In the genomic region with DNA sequence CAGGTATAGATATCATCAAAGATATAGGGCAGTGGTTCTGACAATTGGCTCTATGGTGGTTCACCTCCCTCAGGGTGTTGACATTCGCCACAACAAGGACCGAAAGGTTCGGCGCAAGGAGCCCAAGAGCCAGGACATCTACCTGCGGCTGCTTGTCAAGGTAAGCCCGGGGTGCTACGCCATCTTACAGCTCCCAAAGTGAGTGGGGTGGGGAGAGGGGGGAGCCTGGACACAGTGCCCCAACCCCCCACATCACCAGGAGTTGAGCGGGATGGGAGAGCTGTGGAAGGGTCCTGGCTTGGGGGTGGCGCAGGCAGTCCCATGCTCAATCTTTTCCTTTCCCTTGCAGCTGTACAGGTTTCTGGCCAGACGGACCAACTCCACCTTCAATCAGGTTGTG, we compare ENCODE assay signal across 9 mouse cellular contexts. TPM values are rescaled to one million over a fixed set of nuclear protein-coding genes. Genes with fewer than 3 reads are reported as not detected.
DNase-seq lines count a peak whose midpoint lies in the region; ATAC-seq and TF ChIP-seq lines count a peak whose summit lies in the region.
"Had no signal": no experiment of that assay in that cellular context is flagged by ENCODE, and none has a peak within 500 bp of the region (broad histone marks: within the 10 kb centered on the region; RNA-seq: fewer than 3 reads in every experiment).

No protein-coding gene starts in this region.

- no peak overlapping the region for H3K27ac ChIP-seq in heart, embryonic 13.5 days (replicated peaks)
- no peak overlapping the region for H3K27ac ChIP-seq in bone marrow macrophage, adult 2 months (ENCODE audit: insufficient read depth, low read depth, low read length)
- no peak overlapping the region for H3K27ac ChIP-seq in hindbrain, embryonic 12.5 days
- H3K27ac ChIP-seq in midbrain, embryonic 12.5 days (replicated peaks) = no peak overlapping the region

- H3K9ac ChIP-seq in heart, embryonic 13.5 days = peak overlapping the region; percentile 99
- H3K9ac ChIP-seq in hindbrain, embryonic 12.5 days = peak overlapping the region; percentile 91
- peak overlapping the region; percentile 98 for H3K9ac ChIP-seq in midbrain, embryonic 12.5 days (replicated peaks)

- no peak for ATAC-seq in heart, embryonic 13.5 days (ENCODE audit: extremely low read depth, insufficient number of reproducible peaks, low FRiP score, low TSS enrichment)
- no peak for ATAC-seq in hindbrain, embryonic 12.5 days (ENCODE audit: low FRiP score)
- ATAC-seq in midbrain, embryonic 12.5 days (ENCODE audit: low FRiP score, low read depth) = no peak

- DNase-seq in heart, postnatal 10 days = no peak
- no peak for DNase-seq in right cerebral cortex, postnatal 14 days
- no peak for DNase-seq in thymus, postnatal 25 days
- no peak for DNase-seq in MN1 (ENCODE audit: low spot score)

- H3K4me3 ChIP-seq in heart, embryonic 13.5 days = peak overlapping the region; percentile 97
- H3K4me3 ChIP-seq in bone marrow macrophage, adult 2 months (ENCODE audit: insufficient read depth, low read length) = peak overlapping the region; percentile 99
- H3K4me3 ChIP-seq in hindbrain, embryonic 12.5 days = peak overlapping the region; percentile 87
- H3K4me3 ChIP-seq in midbrain, embryonic 12.5 days = peak overlapping the region; percentile 91

- TF ChIP-seq CTCF in bone marrow macrophage, adult 2 months (IDR thresholded peaks at IDR 0.05; ENCODE audit: low read depth, low read length) = no peak

- peaks cover 47% of the 10 kb centered on the region for H3K4me1 ChIP-seq in heart, embryonic 13.5 days
- H3K4me1 ChIP-seq in bone marrow macrophage, adult 2 months (ENCODE audit: control insufficient read depth, insufficient read depth, low read length) = peaks cover 3% of the 10 kb centered on the region
- H3K4me1 ChIP-seq in hindbrain, embryonic 12.5 days = peaks cover 51% of the 10 kb centered on the region
- peaks cover 42% of the 10 kb centered on the region for H3K4me1 ChIP-seq in midbrain, embryonic 12.5 days

- peak overlapping the region; percentile 96 for H3K4me2 ChIP-seq in heart, embryonic 13.5 days
- H3K4me2 ChIP-seq in hindbrain, embryonic 12.5 days (replicated peaks) = peak overlapping the region; percentile 89
- peak overlapping the region; percentile 92 for H3K4me2 ChIP-seq in midbrain, embryonic 12.5 days (replicated peaks)

- H3K9me3 ChIP-seq in heart, embryonic 13.5 days = no peaks in the 10 kb centered on the region
- H3K9me3 ChIP-seq in hindbrain, embryonic 12.5 days (replicated peaks) = no peaks in the 10 kb centered on the region
- H3K9me3 ChIP-seq in midbrain, embryonic 12.5 days = no peaks in the 10 kb centered on the region

- no peak for TF ChIP-seq POLR2A in bone marrow macrophage, adult 2 months (IDR thresholded peaks at IDR 0.05; ENCODE audit: borderline replicate concordance, low read depth, low read length)

- WGBS in heart, embryonic 13.5 days = 80% methylated on average over 10 of the region's 10 CpGs
- 81% methylated on average over 10 of the region's 10 CpGs for WGBS in hindbrain, embryonic 12.5 days
- WGBS in midbrain, embryonic 12.5 days = 85% methylated on average over 10 of the region's 10 CpGs

- intact Hi-C loops in heart, postnatal 10 days (cut with DNase I) = loop anchor here (5.0 kb wide), 1 partner anchor 203 kb away; a partner anchor contains a TSS

- H3K36me3 ChIP-seq in heart, embryonic 13.5 days = peaks cover 54% of the 10 kb centered on the region
- H3K36me3 ChIP-seq in hindbrain, embryonic 12.5 days = peaks cover 49% of the 10 kb centered on the region
- peaks cover 51% of the 10 kb centered on the region for H3K36me3 ChIP-seq in midbrain, embryonic 12.5 days

- H3K27me3 ChIP-seq in heart, embryonic 13.5 days (replicated peaks) = no peaks in the 10 kb centered on the region
- H3K27me3 ChIP-seq in hindbrain, embryonic 12.5 days = no peaks in the 10 kb centered on the region
- no peaks in the 10 kb centered on the region for H3K27me3 ChIP-seq in midbrain, embryonic 12.5 days

RNA-seq across cellular contexts. Expression of a gene that starts 1.4 kb away (rescaled TPM):
- polyA plus RNA-seq in heart, embryonic 13.5 days (2015; fragmentation: Nextera tagmentation; extraction: Ambion mirVana) = 16.7 and 17.5 TPM in 2 replicates
- 10 to 100 TPM; 17.4 to 20.1 TPM for total RNA-seq in heart, postnatal 10 days (2021)
- 51.2 and 56.1 TPM in 2 replicates for polyA plus RNA-seq in bone marrow macrophage, adult 2 months (2012; ENCODE audit: insufficient read depth, insufficient read length, missing spikeins)
- 28.7 and 30.3 TPM in 2 replicates for polyA plus RNA-seq in hindbrain, embryonic 12.5 days (2016; fragmentation: Nextera tagmentation; extraction: Ambion mirVana)
- 24.0 and 25.8 TPM in 2 replicates for polyA plus RNA-seq in midbrain, embryonic 12.5 days (2016; fragmentation: Nextera tagmentation; extraction: Ambion mirVana)

RNA-seq across cellular contexts. Expression of a gene that starts 1.8 kb away (rescaled TPM):
- polyA plus RNA-seq in heart, embryonic 13.5 days (2015; fragmentation: Nextera tagmentation; extraction: Ambion mirVana) = 0.20 and 0.31 TPM in 2 replicates
- under 1 TPM; 0.10 to 0.12 TPM for total RNA-seq in heart, postnatal 10 days (2021)
- not detected in 2 replicates for polyA plus RNA-seq in bone marrow macrophage, adult 2 months (2012; ENCODE audit: insufficient read depth, insufficient read length, missing spikeins)
- 0.89 and 1.0 TPM in 2 replicates for polyA plus RNA-seq in hindbrain, embryonic 12.5 days (2016; fragmentation: Nextera tagmentation; extraction: Ambion mirVana)
- 1.3 and 1.6 TPM in 2 replicates for polyA plus RNA-seq in midbrain, embryonic 12.5 days (2016; fragmentation: Nextera tagmentation; extraction: Ambion mirVana)

RNA-seq across cellular contexts. Expression of a gene that starts 3.9 kb away (rescaled TPM):
- polyA plus RNA-seq in heart, embryonic 13.5 days (2015; fragmentation: Nextera tagmentation; extraction: Ambion mirVana) = 630 and 695 TPM in 2 replicates
- 100 to 1,000 TPM; 698 to 700 TPM for total RNA-seq in heart, postnatal 10 days (2021)
- 802 and 833 TPM in 2 replicates for polyA plus RNA-seq in bone marrow macrophage, adult 2 months (2012; ENCODE audit: insufficient read depth, insufficient read length, missing spikeins)
- polyA plus RNA-seq in hindbrain, embryonic 12.5 days (2016; fragmentation: Nextera tagmentation; extraction: Ambion mirVana) = 607 and 682 TPM in 2 replicates
- polyA plus RNA-seq in midbrain, embryonic 12.5 days (2016; fragmentation: Nextera tagmentation; extraction: Ambion mirVana) = 688 and 721 TPM in 2 replicates

RNA-seq across cellular contexts. Expression of a gene that starts 6.4 kb away (rescaled TPM):
- not detected in 2 replicates for polyA plus RNA-seq in heart, embryonic 13.5 days (2015; fragmentation: Nextera tagmentation; extraction: Ambion mirVana)
- not detected for total RNA-seq in heart, postnatal 10 days (2021)
- polyA plus RNA-seq in bone marrow macrophage, adult 2 months (2012; ENCODE audit: insufficient read depth, insufficient read length, missing spikeins) = not detected in 2 replicates
- not detected in 2 replicates for polyA plus RNA-seq in hindbrain, embryonic 12.5 days (2016; fragmentation: Nextera tagmentation; extraction: Ambion mirVana)
- not detected in 2 replicates for polyA plus RNA-seq in midbrain, embryonic 12.5 days (2016; fragmentation: Nextera tagmentation; extraction: Ambion mirVana)
- total RNA-seq: gastrocnemius, postnatal 36 days had no signal

RNA-seq across cellular contexts. Expression of a gene that starts 14.3 kb away (rescaled TPM):
- polyA plus RNA-seq in heart, embryonic 13.5 days (2015; fragmentation: Nextera tagmentation; extraction: Ambion mirVana) = 2.2 and 3.5 TPM in 2 replicates
- total RNA-seq in heart, postnatal 10 days (2021) = 10 to 100 TPM; 22.7 to 29.8 TPM
- polyA plus RNA-seq in bone marrow macrophage, adult 2 months (2012; ENCODE audit: insufficient read depth, insufficient read length, missing spikeins) = 85.2 and 85.6 TPM in 2 replicates
- polyA plus RNA-seq in hindbrain, embryonic 12.5 days (2016; fragmentation: Nextera tagmentation; extraction: Ambion mirVana) = 4.2 and 5.3 TPM in 2 replicates
- polyA plus RNA-seq in midbrain, embryonic 12.5 days (2016; fragmentation: Nextera tagmentation; extraction: Ambion mirVana) = 4.5 and 4.6 TPM in 2 replicates
